Comparison of ENCODE assay signal across 8 mouse cellular contexts in the genomic region with DNA sequence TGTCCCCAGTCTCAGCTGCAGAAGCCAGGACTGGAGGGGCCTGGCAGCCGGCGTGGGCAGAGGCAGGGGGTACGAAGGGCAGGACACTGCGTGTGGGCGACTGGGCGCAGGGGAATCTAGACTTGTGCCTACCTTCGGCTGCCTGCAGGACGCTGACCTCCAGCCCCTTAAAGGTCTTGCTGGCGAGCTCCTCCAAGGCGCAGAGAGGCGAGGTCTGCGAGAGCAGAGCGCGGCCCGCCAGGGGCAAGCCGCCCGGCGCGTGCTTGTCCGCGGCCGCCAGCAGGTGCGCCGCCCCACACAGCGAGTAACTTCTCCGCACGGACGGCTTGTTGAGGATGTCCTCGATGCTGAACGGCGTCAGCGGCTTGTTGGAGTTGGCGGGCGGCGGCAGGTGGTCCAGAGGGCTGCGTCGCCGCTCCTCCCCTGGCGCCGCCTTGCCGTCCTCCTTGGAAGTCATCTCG. TPM values are rescaled to one million over a fixed set of nuclear protein-coding genes. Genes with fewer than 3 reads are reported as not detected.
A peak's percentile ranks its signal among the peaks of the same experiment; 100 is the strongest.
DNase-seq lines count a peak whose midpoint lies in the region; ATAC-seq and TF ChIP-seq lines count a peak whose summit lies in the region.

No protein-coding gene starts in this region.

- H3K9me3 ChIP-seq in lung, postnatal 0 days (ENCODE audit: low read length), result no peaks in the 10 kb centered on the region
- H3K9me3 ChIP-seq in forebrain, embryonic 12.5 days, result no peaks in the 10 kb centered on the region
- H3K9me3 ChIP-seq in liver, embryonic 12.5 days (replicated peaks), result no peaks in the 10 kb centered on the region

- TF ChIP-seq POLR2A in testis, adult 2 months (IDR thresholded peaks at IDR 0.05; ENCODE audit: control insufficient read depth, low read depth, low read length), result no peak

- H3K27ac ChIP-seq in lung, postnatal 0 days (ENCODE audit: low read length), result no peak overlapping the region
- H3K27ac ChIP-seq in forebrain, embryonic 12.5 days, result no peak overlapping the region
- H3K27ac ChIP-seq in liver, embryonic 12.5 days, result no peak overlapping the region
- H3K27ac ChIP-seq in testis, adult 2 months (ENCODE audit: control insufficient read depth, insufficient read depth, low read depth, low read length), result no peak overlapping the region

- no peaks in the 10 kb centered on the region for H3K36me3 ChIP-seq in lung, postnatal 0 days (ENCODE audit: insufficient read depth, low read length)
- no peaks in the 10 kb centered on the region for H3K36me3 ChIP-seq in forebrain, embryonic 12.5 days (replicated peaks)
- no peaks in the 10 kb centered on the region for H3K36me3 ChIP-seq in liver, embryonic 12.5 days
- H3K36me3 ChIP-seq in testis, adult 2 months (ENCODE audit: control insufficient read depth, insufficient read depth, low read length), result no peaks in the 10 kb centered on the region

- no peak for ATAC-seq in lung, postnatal 0 days
- ATAC-seq in forebrain, embryonic 12.5 days (ENCODE audit: low FRiP score), result no peak
- ATAC-seq in liver, embryonic 12.5 days, result no peak

- peaks cover 91% of the 10 kb centered on the region for H3K27me3 ChIP-seq in lung, postnatal 0 days (replicated peaks; ENCODE audit: insufficient read depth, low read length)
- peaks cover 100% of the 10 kb centered on the region for H3K27me3 ChIP-seq in forebrain, embryonic 12.5 days
- peaks cover 100% of the 10 kb centered on the region for H3K27me3 ChIP-seq in liver, embryonic 12.5 days (replicated peaks)
- H3K27me3 ChIP-seq in testis, adult 2 months (ENCODE audit: control insufficient read depth, insufficient read depth, low read length), result peaks cover 33% of the 10 kb centered on the region

- under 1% methylated on average over 26 of the region's 42 CpGs for WGBS in lung, postnatal 0 days
- WGBS in forebrain, embryonic 12.5 days, result under 1% methylated on average over 42 of the region's 42 CpGs
- WGBS in liver, embryonic 12.5 days (ENCODE audit: insufficient replicate concordance), result under 1% methylated on average over 39 of the region's 42 CpGs

- H3K9ac ChIP-seq in lung, postnatal 0 days (replicated peaks; ENCODE audit: low read depth), result no peak overlapping the region
- no peak overlapping the region for H3K9ac ChIP-seq in forebrain, embryonic 12.5 days
- H3K9ac ChIP-seq in liver, embryonic 12.5 days, result no peak overlapping the region

- no peak for TF ChIP-seq CTCF in lung, postnatal 0 days (IDR thresholded peaks at IDR 0.05)
- no peak for TF ChIP-seq CTCF in testis, adult 2 months (IDR thresholded peaks at IDR 0.05; ENCODE audit: control insufficient read depth, insufficient read depth, insufficient replicate concordance, low read depth, low read length)

- peak overlapping the region; percentile 56 for H3K4me2 ChIP-seq in lung, postnatal 0 days (replicated peaks; ENCODE audit: low read depth, low read length)
- peak overlapping the region; percentile 38 for H3K4me2 ChIP-seq in forebrain, embryonic 12.5 days
- peak overlapping the region; percentile 57 for H3K4me2 ChIP-seq in liver, embryonic 12.5 days

- no peak for TF ChIP-seq EP300 in lung, postnatal 0 days (IDR thresholded peaks at IDR 0.05)

- DNase-seq in lung, postnatal 0 days (ENCODE audit: low spot score), result no peak
- no peak for DNase-seq in lung, adult 18-20 months
- no peak for DNase-seq in Muller cell, postnatal 12 days (ENCODE audit: inconsistent ontology term)
- no peak for DNase-seq in adipocyte (ENCODE audit: low spot score)
- no peak for DNase-seq in right cerebral cortex, postnatal 36 days (ENCODE audit: low spot score in 2 of 2)

- H3K4me3 ChIP-seq in lung, postnatal 0 days (ENCODE audit: low read depth, low read length), result peak overlapping the region; percentile 34
- peak overlapping the region; percentile 19 for H3K4me3 ChIP-seq in forebrain, embryonic 12.5 days (replicated peaks)
- peak overlapping the region; percentile 31 for H3K4me3 ChIP-seq in liver, embryonic 12.5 days
- peak overlapping the region; percentile 19; the same call in 1 of the 2 replicates for H3K4me3 ChIP-seq in testis, adult 2 months (ENCODE audit: control insufficient read depth, low read depth, low read length)

- H3K4me1 ChIP-seq in lung, postnatal 0 days (ENCODE audit: insufficient read depth, low read depth, low read length), result 0 out of 2 replicates have a peak, but pooled peaks cover 3% of the 10 kb centered on the region
- peaks cover 40% of the 10 kb centered on the region for H3K4me1 ChIP-seq in forebrain, embryonic 12.5 days
- H3K4me1 ChIP-seq in liver, embryonic 12.5 days, result peaks cover 38% of the 10 kb centered on the region
- H3K4me1 ChIP-seq in testis, adult 2 months (ENCODE audit: control insufficient read depth, insufficient read depth, low read length), result peaks cover 27% of the 10 kb centered on the region

RNA-seq across cellular contexts. Expression of a gene that starts 0.8 kb away (rescaled TPM):
- not detected in 2 replicates for polyA plus RNA-seq in lung, postnatal 0 days (2015; fragmentation: Nextera tagmentation; extraction: Ambion mirVana)
- polyA plus RNA-seq in forebrain, embryonic 12.5 days (2016; fragmentation: Nextera tagmentation; extraction: Ambion mirVana), result not detected in 2 replicates
- polyA plus RNA-seq in liver, embryonic 12.5 days (2016; fragmentation: Nextera tagmentation; extraction: Ambion mirVana), result 0.07 and 0.08 TPM in 2 replicates
- not detected in 2 replicates for polyA plus RNA-seq in testis, adult 2 months (2012; rRNA removed)
